Mouse (Mus musculus) forebrain, embryonic 13.5 days (tissue): ENCODE results near the gene Gm3278. TPM values are rescaled to one million over a fixed set of nuclear protein-coding genes. Genes with fewer than 3 reads are reported as not detected.
A peak's percentile ranks its signal among the peaks of the same experiment; 100 is the strongest.
"Not testable (repeated sequence)": the region's sequence is repeated elsewhere in the genome, so short reads cannot be mapped to it uniquely, and the experiment has no call there.

Source experiments
- ATAC-seq: fragments of 200-750 bp; cut with Nextera tagmentation; 2 replicates; pipeline ENCODE4 v1.8.0; 2017
- H3K27ac ChIP-seq: fragments of 300-500 bp; sonication (generic); 2 replicates; pipeline ENCODE4 v1.5.1; 2015; ENCODE audit warnings: inconsistent platforms, mild to moderate bottlenecking, moderate library complexity
- H3K27me3 ChIP-seq: fragments of 300-500 bp; sonication (generic); 2 replicates; pipeline ENCODE4 v1.6.1; 2015; ENCODE audit warnings: mild to moderate bottlenecking, inconsistent platforms
- H3K36me3 ChIP-seq: fragments of 300-500 bp; sonication (generic); 2 replicates; pipeline ENCODE4 v1.6.1; 2015; ENCODE audit warnings: mild to moderate bottlenecking, inconsistent platforms; ENCODE audit not compliant: poor library complexity, severe bottlenecking
- H3K4me1 ChIP-seq: fragments of 300-500 bp; sonication (generic); 2 replicates; pipeline ENCODE4 v1.6.1; 2015; ENCODE audit warnings: inconsistent platforms
- H3K4me2 ChIP-seq: fragments of 300-500 bp; sonication (generic); 2 replicates; pipeline ENCODE4 v1.6.1; 2015; ENCODE audit warnings: inconsistent platforms, mild to moderate bottlenecking, moderate library complexity
- H3K4me3 ChIP-seq: fragments of 300-500 bp; sonication (generic); 2 replicates; pipeline ENCODE4 v1.5.1; 2015; ENCODE audit warnings: mild to moderate bottlenecking, inconsistent platforms
- H3K9ac ChIP-seq: fragments of 300-500 bp; sonication (generic); 2 replicates; pipeline ENCODE4 v1.6.1; 2015; ENCODE audit warnings: mild to moderate bottlenecking, inconsistent platforms
- H3K9me3 ChIP-seq: fragments of 300-500 bp; sonication (generic); replicated peaks from 2 replicates; pipeline ENCODE4 v1.6.1; 2016; ENCODE audit warnings: inconsistent platforms
- WGBS: fragments of 180-500 bp; shearing (Covaris S2); methylation state at CpG from one replicate; pipeline ENCODE4 v1.1.7; 2015; 5-methylcytosine and 5-hydroxymethylcytosine counted together
- polyA plus RNA-seq: library from polyadenylated mRNA; unstranded; fragments of >200 nt; fragmentation: Nextera tagmentation; extraction: Ambion mirVana; gene quantifications from 2 replicates; pipeline ENCODE4 v1.2.1, GENCODE M21; 2015

The Gm3278 gene
- polyA plus RNA-seq, result not detected in 2 replicates

- not testable (repeated sequence) for H3K36me3 ChIP-seq, H3K27me3 ChIP-seq, ATAC-seq, H3K9ac ChIP-seq, H3K27ac ChIP-seq, H3K4me1 ChIP-seq, H3K4me2 ChIP-seq, H3K4me3 ChIP-seq, H3K9me3 ChIP-seq
- 100% methylated on average over 1 of the region's 3 CpGs for WGBS
Measured at GRCm38 (mm10) chr14:4892116-4892515, at the start of gene Gm3278. Gm3278 (plus strand) TSS chr14:4892416.

- H3K9me3 ChIP-seq, H3K4me1 ChIP-seq, H3K27ac ChIP-seq, H3K27me3 ChIP-seq, H3K36me3 ChIP-seq, ATAC-seq: not testable (repeated sequence)
- 5% methylated on average over 24 of the region's 59 CpGs for WGBS
- H3K9ac ChIP-seq, result peak within 1 kb of the TSS; percentile 64
- peak within 1 kb of the TSS; percentile 45 for H3K4me3 ChIP-seq
- peak within 1 kb of the TSS; percentile 59 for H3K4me2 ChIP-seq
Measured at GRCm38 (mm10) chr14:4855299-4855980, 36.8 kb upstream of the Gm3278 start, which contains the start of gene Gm3264. Gm3264 (plus strand) TSS chr14:4855576.

Other genes with a start within 250 kb of the Gm3278 start
- gene Gm3239, start 228.2 kb upstream of the Gm3278 start, polyA plus RNA-seq, result 0.43 TPM in 1 of 2 replicates, not detected in the other
- not detected in 2 replicates for gene Gm7876, start 183.2 kb upstream of the Gm3278 start, polyA plus RNA-seq
- 1.5 and 1.7 TPM in 2 replicates for gene Gm3252, start 165.6 kb upstream of the Gm3278 start, polyA plus RNA-seq
- not detected in 2 replicates for gene Gm9602, start 116.1 kb upstream of the Gm3278 start, polyA plus RNA-seq
- not detected in 2 replicates for gene Gm3269, start 54.3 kb upstream of the Gm3278 start, polyA plus RNA-seq
- gene Gm3264, start 36.8 kb upstream of the Gm3278 start, polyA plus RNA-seq, result 1.4 and 1.9 TPM in 2 replicates
- gene Gm8297, start 91.5 kb downstream of the Gm3278 start, polyA plus RNA-seq, result not detected in 2 replicates
- not detected in 2 replicates for gene Gm3298, start 123.5 kb downstream of the Gm3278 start, polyA plus RNA-seq
- not detected in 2 replicates for gene 4930555G01Rik, start 158.2 kb downstream of the Gm3278 start, polyA plus RNA-seq
- gene Gm8281, start 178.6 kb downstream of the Gm3278 start, polyA plus RNA-seq, result 3.1 and 4.4 TPM in 2 replicates
- not detected in 2 replicates for gene Gm8279, start 239.1 kb downstream of the Gm3278 start, polyA plus RNA-seq